Comparison of ENCODE assay signal across 15 mouse cellular contexts in the genomic region with DNA sequence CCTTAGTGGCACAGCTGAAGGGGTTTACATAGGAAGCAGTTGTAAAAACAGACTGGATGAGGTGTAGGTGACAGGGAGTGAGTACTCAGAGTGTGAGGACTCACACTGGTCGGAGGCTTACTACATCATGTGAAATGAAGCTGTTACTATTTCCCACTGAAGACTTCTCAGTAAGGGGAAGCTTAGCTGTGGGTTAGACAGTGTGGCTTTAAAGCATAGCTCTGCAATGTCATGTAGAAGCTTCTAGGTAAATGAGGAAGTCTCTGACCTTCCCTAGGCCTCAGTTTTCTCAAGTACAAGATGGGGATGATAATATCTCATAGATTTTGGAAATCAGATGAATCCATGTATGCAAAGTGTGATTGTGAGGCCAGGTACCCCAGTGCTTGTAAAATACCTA.
"Had no signal": no experiment of that assay in that cellular context is flagged by ENCODE, and none has a peak within 500 bp of the region (broad histone marks: within the 10 kb centered on the region; RNA-seq: fewer than 3 reads in every experiment).

No protein-coding gene starts in this region.

- H3K4me3 ChIP-seq: kidney, embryonic 15.5 days; layer of hippocampus, adult 2 months; limb, embryonic 10.5 days; liver, embryonic 15.5 days; megakaryocyte, embryonic 14.5 days; midbrain, embryonic 15.5 days; stomach, embryonic 15.5 days had no signal

- H3K27me3 ChIP-seq: kidney, embryonic 15.5 days; liver, embryonic 15.5 days; megakaryocyte, embryonic 14.5 days; midbrain, embryonic 15.5 days; stomach, embryonic 15.5 days had no signal

- H3K9ac ChIP-seq: kidney, embryonic 15.5 days; liver, embryonic 15.5 days; midbrain, embryonic 15.5 days; stomach, embryonic 15.5 days had no signal

- H3K9me3 ChIP-seq: kidney, embryonic 15.5 days; limb, embryonic 10.5 days; liver, embryonic 15.5 days; megakaryocyte, embryonic 14.5 days; midbrain, embryonic 15.5 days; stomach, embryonic 15.5 days had no signal

- ATAC-seq: lung, postnatal 0 days; midbrain, embryonic 15.5 days had no signal

- H3K4me1 ChIP-seq: limb, embryonic 10.5 days; liver, embryonic 15.5 days had no signal

- H3K36me3 ChIP-seq: kidney, embryonic 15.5 days; liver, embryonic 15.5 days; midbrain, embryonic 15.5 days; stomach, embryonic 15.5 days had no signal

- DNase-seq: kidney, adult 18-20 months; kidney, postnatal 14 days; lung, adult 2 months; lung, postnatal 36 days; thymus, postnatal 36 days had no signal

- H3K27ac ChIP-seq: kidney, embryonic 15.5 days; limb, embryonic 10.5 days; liver, embryonic 15.5 days; midbrain, embryonic 15.5 days; stomach, embryonic 15.5 days had no signal

- H3K4me2 ChIP-seq: kidney, embryonic 15.5 days; liver, embryonic 11.5 days; liver, embryonic 15.5 days; midbrain, embryonic 11.5 days; midbrain, embryonic 15.5 days; stomach, embryonic 15.5 days had no signal
